Mouse (Mus musculus) C2C12 (cell line): Measurements from ENCODE around the gene Btc.
A peak's percentile ranks its signal among the peaks of the same experiment; 100 is the strongest.

Source experiments
- CEBPB ChIP-seq: IDR thresholded peaks from one replicate; pipeline ENCODE4 v1.6.1; 2011; ENCODE audit warnings: low read depth, mild to moderate bottlenecking, control low read depth, moderate library complexity
- CTCF ChIP-seq: IDR thresholded peaks from one replicate; pipeline ENCODE4 v1.5.1; 2011; ENCODE audit not compliant: control insufficient read depth, insufficient read depth, insufficient read length
- MAX ChIP-seq: IDR thresholded peaks from one replicate; pipeline ENCODE4 v1.6.1; 2011; ENCODE audit warnings: mild to moderate bottlenecking, control low read depth
- MYOD1 ChIP-seq: IDR thresholded peaks from one replicate; pipeline ENCODE4 v1.6.1; 2011; ENCODE audit warnings: low read depth; ENCODE audit not compliant: control insufficient read depth, insufficient read length
- USF1 ChIP-seq: IDR thresholded peaks from one replicate; pipeline ENCODE4 v1.6.1; 2011; ENCODE audit warnings: low read depth, mild to moderate bottlenecking, control low read depth, moderate library complexity

DNA sequence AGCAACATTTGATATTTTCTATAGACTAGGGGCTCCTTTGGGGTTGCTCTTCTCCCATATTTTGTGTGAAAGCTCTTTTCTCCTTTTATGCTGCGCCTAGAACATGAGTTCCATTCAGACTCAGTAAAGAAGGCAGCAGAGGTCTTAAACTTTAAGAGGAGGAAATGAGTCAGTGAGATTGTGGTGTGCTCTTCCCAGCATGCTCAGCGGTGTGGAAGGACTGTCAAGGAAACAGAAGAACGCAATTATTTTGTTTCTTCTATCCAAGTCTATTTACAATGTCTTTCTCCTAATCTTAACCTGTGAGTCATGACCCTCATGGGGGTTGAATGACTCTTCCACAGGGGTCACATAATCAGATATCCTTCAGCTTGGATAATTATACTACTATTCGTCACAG is 82.4 kb downstream of the Btc start:
- TF ChIP-seq USF1 (no peak), CTCF (no peak), MYOD1 (no peak), CEBPB (no peak), MAX (peak; percentile 33)
